ENCODE assay signal across 23 mouse cellular contexts in genomic region chr13:8050930-8051495, GRCm38 (mm10).
A peak's percentile ranks its signal among the peaks of the same experiment; 100 is the strongest.
DNase-seq lines count a peak whose midpoint lies in the region; ATAC-seq and TF ChIP-seq lines count a peak whose summit lies in the region.
"Had no signal": no experiment of that assay in that cellular context is flagged by ENCODE, and none has a peak within 500 bp of the region (broad histone marks: within the 10 kb centered on the region; RNA-seq: fewer than 3 reads in every experiment).

No protein-coding gene starts in this region.

- no peaks in the 10 kb centered on the region for H3K9me3 ChIP-seq in limb, embryonic 12.5 days
- no peaks in the 10 kb centered on the region for H3K9me3 ChIP-seq in limb, embryonic 10.5 days (replicated peaks)
- H3K9me3 ChIP-seq in limb, embryonic 13.5 days: no peaks in the 10 kb centered on the region
- H3K9me3 ChIP-seq in limb, embryonic 14.5 days (ENCODE audit: control insufficient read depth, low read length): no peaks in the 10 kb centered on the region
- H3K9me3 ChIP-seq in limb, embryonic 15.5 days: no peaks in the 10 kb centered on the region
- no peaks in the 10 kb centered on the region for H3K9me3 ChIP-seq in hindbrain, embryonic 11.5 days (ENCODE audit: control insufficient read depth, low read length)
- H3K9me3 ChIP-seq: G1E had no signal

- H3K4me3 ChIP-seq in limb, embryonic 12.5 days (replicated peaks): no peak overlapping the region
- H3K4me3 ChIP-seq in limb, embryonic 10.5 days: no peak overlapping the region
- no peak overlapping the region for H3K4me3 ChIP-seq in limb, embryonic 13.5 days
- no peak overlapping the region for H3K4me3 ChIP-seq in limb, embryonic 14.5 days (replicated peaks; ENCODE audit: low read length)
- no peak overlapping the region for H3K4me3 ChIP-seq in limb, embryonic 15.5 days
- H3K4me3 ChIP-seq in hindbrain, embryonic 11.5 days (ENCODE audit: low read depth, low read length): no peak overlapping the region

- TF ChIP-seq POLR2A in limb, embryonic 14.5 days (IDR thresholded peaks at IDR 0.05; ENCODE audit: borderline replicate concordance, extremely low read depth, insufficient read depth, insufficient read length): no peak

- no peaks in the 10 kb centered on the region for H3K4me1 ChIP-seq in limb, embryonic 12.5 days (replicated peaks)
- no peaks in the 10 kb centered on the region for H3K4me1 ChIP-seq in limb, embryonic 10.5 days
- no peaks in the 10 kb centered on the region for H3K4me1 ChIP-seq in limb, embryonic 13.5 days
- H3K4me1 ChIP-seq in limb, embryonic 14.5 days (ENCODE audit: control insufficient read depth, insufficient read depth, low read length): no peaks in the 10 kb centered on the region
- H3K4me1 ChIP-seq in limb, embryonic 15.5 days: no peaks in the 10 kb centered on the region
- no peaks in the 10 kb centered on the region for H3K4me1 ChIP-seq in hindbrain, embryonic 11.5 days (replicated peaks; ENCODE audit: control insufficient read depth, insufficient read depth, low read length)

- no peak overlapping the region for H3K9ac ChIP-seq in limb, embryonic 12.5 days (replicated peaks)
- no peak overlapping the region for H3K9ac ChIP-seq in limb, embryonic 13.5 days
- no peak overlapping the region for H3K9ac ChIP-seq in limb, embryonic 14.5 days (ENCODE audit: low read depth, low read length, severe bottlenecking)
- no peak overlapping the region for H3K9ac ChIP-seq in limb, embryonic 15.5 days
- H3K9ac ChIP-seq in hindbrain, embryonic 11.5 days (ENCODE audit: low read depth, low read length): no peak overlapping the region

- intact Hi-C loops in heart, postnatal 10 days (cut with DNase I): no loop called here

- no peak overlapping the region for H3K27ac ChIP-seq in limb, embryonic 12.5 days
- no peak overlapping the region for H3K27ac ChIP-seq in limb, embryonic 10.5 days
- no peak overlapping the region; the same call in 1 of the 2 replicates for H3K27ac ChIP-seq in limb, embryonic 13.5 days
- no peak overlapping the region for H3K27ac ChIP-seq in limb, embryonic 14.5 days (replicated peaks; ENCODE audit: low read depth, low read length)
- H3K27ac ChIP-seq in limb, embryonic 15.5 days: no peak overlapping the region
- H3K27ac ChIP-seq in hindbrain, embryonic 11.5 days (ENCODE audit: low read depth, low read length): no peak overlapping the region

- H3K4me2 ChIP-seq in limb, embryonic 12.5 days: no peak overlapping the region
- H3K4me2 ChIP-seq in limb, embryonic 13.5 days (replicated peaks): no peak overlapping the region
- H3K4me2 ChIP-seq in limb, embryonic 14.5 days (replicated peaks; ENCODE audit: low read depth, low read length, severe bottlenecking): no peak overlapping the region
- no peak overlapping the region for H3K4me2 ChIP-seq in limb, embryonic 15.5 days
- no peak overlapping the region for H3K4me2 ChIP-seq in hindbrain, embryonic 11.5 days (replicated peaks; ENCODE audit: low read depth, low read length)

- H3K36me3 ChIP-seq in limb, embryonic 12.5 days: no peaks in the 10 kb centered on the region
- no peaks in the 10 kb centered on the region for H3K36me3 ChIP-seq in limb, embryonic 10.5 days
- H3K36me3 ChIP-seq in limb, embryonic 13.5 days: no peaks in the 10 kb centered on the region
- H3K36me3 ChIP-seq in limb, embryonic 14.5 days (ENCODE audit: control insufficient read depth, insufficient read depth, low read length): no peaks in the 10 kb centered on the region
- H3K36me3 ChIP-seq in limb, embryonic 15.5 days: no peaks in the 10 kb centered on the region
- no peaks in the 10 kb centered on the region for H3K36me3 ChIP-seq in hindbrain, embryonic 11.5 days (ENCODE audit: control insufficient read depth, insufficient read depth, low read length)
- H3K36me3 ChIP-seq: G1E had no signal

- DNase-seq in limb, embryonic 10.5 days (ENCODE audit: low spot score): no peak
- peak; percentile 70 for DNase-seq in limb, embryonic 14.5 days (ENCODE audit: low spot score)
- no peak for DNase-seq in hindbrain, embryonic 11.5 days (ENCODE audit: low spot score)
- no peak for DNase-seq in adrenal gland, adult 18-20 months (ENCODE audit: low spot score in 2 of 2)
- DNase-seq in heart, postnatal 10 days: no peak
- DNase-seq: adrenal gland, adult 2 months; adrenal gland, adult 8-10 months; adrenal gland, postnatal 10 days; adrenal gland, postnatal 14 days; adrenal gland, postnatal 25 days; adrenal gland, postnatal 36 days; B cell, adult 2 months; cerebellum, adult 11 months; cerebellum, adult 11-12 months; cerebellum, adult 18-20 months had no signal

- ATAC-seq in limb, embryonic 12.5 days (ENCODE audit: insufficient number of reproducible peaks, insufficient read depth, low FRiP score, low TSS enrichment, low read depth): peak; percentile 92
- ATAC-seq in limb, embryonic 13.5 days (ENCODE audit: low FRiP score, low read depth): peak; percentile 93
- peak; percentile 92 for ATAC-seq in limb, embryonic 14.5 days (ENCODE audit: low FRiP score, low read depth)
- peak; percentile 63; the same call in 1 of the 2 replicates for ATAC-seq in limb, embryonic 15.5 days (ENCODE audit: insufficient number of reproducible peaks, low FRiP score, low TSS enrichment, low read depth)
- no peak for ATAC-seq in hindbrain, embryonic 11.5 days (ENCODE audit: low FRiP score)
- ATAC-seq: activated CD4-positive, CD25-positive, alpha-beta regulatory T cell, adult 4 months; CD4-positive, CD25-positive, alpha-beta regulatory T cell, adult 4 months; Patski had no signal

- no peaks in the 10 kb centered on the region for H3K27me3 ChIP-seq in limb, embryonic 12.5 days
- no peaks in the 10 kb centered on the region for H3K27me3 ChIP-seq in limb, embryonic 10.5 days (ENCODE audit: low read depth, poor library complexity, severe bottlenecking)
- no peaks in the 10 kb centered on the region for H3K27me3 ChIP-seq in limb, embryonic 13.5 days
- no peaks in the 10 kb centered on the region for H3K27me3 ChIP-seq in limb, embryonic 14.5 days (ENCODE audit: control insufficient read depth, insufficient read depth, low read length)
- H3K27me3 ChIP-seq in limb, embryonic 15.5 days: no peaks in the 10 kb centered on the region
- H3K27me3 ChIP-seq in hindbrain, embryonic 11.5 days (ENCODE audit: control insufficient read depth, insufficient read depth, low read length): no peaks in the 10 kb centered on the region
- H3K27me3 ChIP-seq: CH12.LX, Patski had no signal

- WGBS in limb, embryonic 12.5 days: 44% methylated on average over 3 of the region's 3 CpGs
- WGBS in limb, embryonic 10.5 days: 78% methylated on average over 3 of the region's 3 CpGs
- 35% methylated on average over 3 of the region's 3 CpGs for WGBS in limb, embryonic 13.5 days
- WGBS in limb, embryonic 14.5 days: 45% methylated on average over 3 of the region's 3 CpGs
- 40% methylated on average over 3 of the region's 3 CpGs for WGBS in limb, embryonic 15.5 days
- WGBS in hindbrain, embryonic 11.5 days: 78% methylated on average over 3 of the region's 3 CpGs
